Mouse (Mus musculus) ES-Bruce4 (cell line): ENCODE data around the gene Ank3. TPM values are rescaled to one million over a fixed set of nuclear protein-coding genes. Genes with fewer than 3 reads are reported as not detected.

Source experiments
- H3K27ac ChIP-seq: 2 replicates; pipeline ENCODE4 v1.5.1; 2012; ENCODE audit warnings: low read length, inconsistent platforms; ENCODE audit not compliant: insufficient read depth
- H3K27me3 ChIP-seq: 2 replicates; pipeline ENCODE4 v1.6.1; 2012; ENCODE audit warnings: mild to moderate bottlenecking, low read length, inconsistent platforms; ENCODE audit not compliant: control insufficient read depth, poor library complexity, insufficient read depth, severe bottlenecking
- H3K36me3 ChIP-seq: 2 replicates; pipeline ENCODE4 v1.6.1; 2012; ENCODE audit warnings: inconsistent platforms, mild to moderate bottlenecking, low read length, moderate library complexity; ENCODE audit not compliant: control insufficient read depth, poor library complexity, insufficient read depth, severe bottlenecking
- H3K4me1 ChIP-seq: one replicate; pipeline ENCODE4 v1.8.1; 2011; ENCODE audit warnings: low read length; ENCODE audit not compliant: control insufficient read depth, insufficient read depth
- H3K4me3 ChIP-seq: 2 replicates; pipeline ENCODE4 v1.5.1; 2011; ENCODE audit warnings: low read depth, mild to moderate bottlenecking, low read length
- H3K9ac ChIP-seq: 2 replicates; pipeline ENCODE4 v1.6.1; 2012; ENCODE audit warnings: low read depth, mild to moderate bottlenecking, inconsistent platforms; ENCODE audit not compliant: poor library complexity, severe bottlenecking
- H3K9me3 ChIP-seq: replicated peaks from 2 replicates; pipeline ENCODE4 v1.6.1; 2012; ENCODE audit warnings: mild to moderate bottlenecking, low read length, inconsistent platforms; ENCODE audit not compliant: control insufficient read depth, poor library complexity, insufficient read depth, severe bottlenecking
- CTCF ChIP-seq: IDR thresholded peaks from one replicate; pipeline ENCODE4 v1.8.1; 2011; ENCODE audit warnings: low read depth, low read length
- EP300 ChIP-seq: IDR thresholded peaks from 2 replicates; pipeline ENCODE4 v1.6.1; 2011; ENCODE audit warnings: low read depth, low read length; ENCODE audit not compliant: insufficient read depth
- POLR2A ChIP-seq: IDR thresholded peaks from one replicate; pipeline ENCODE4 v1.8.1; 2011; ENCODE audit warnings: low read length; ENCODE audit not compliant: insufficient read depth
- polyA plus RNA-seq: library from polyadenylated mRNA; stranded (reverse); fragments of >200 nt; gene quantifications from 2 replicates; pipeline ENCODE4 v1.2.4, GENCODE M21; 2011; ENCODE audit warnings: low read depth; ENCODE audit not compliant: missing spikeins, insufficient read depth, insufficient read length

The Ank3 gene
- polyA plus RNA-seq, 1 experiment: 61.0 TPM

DNA sequence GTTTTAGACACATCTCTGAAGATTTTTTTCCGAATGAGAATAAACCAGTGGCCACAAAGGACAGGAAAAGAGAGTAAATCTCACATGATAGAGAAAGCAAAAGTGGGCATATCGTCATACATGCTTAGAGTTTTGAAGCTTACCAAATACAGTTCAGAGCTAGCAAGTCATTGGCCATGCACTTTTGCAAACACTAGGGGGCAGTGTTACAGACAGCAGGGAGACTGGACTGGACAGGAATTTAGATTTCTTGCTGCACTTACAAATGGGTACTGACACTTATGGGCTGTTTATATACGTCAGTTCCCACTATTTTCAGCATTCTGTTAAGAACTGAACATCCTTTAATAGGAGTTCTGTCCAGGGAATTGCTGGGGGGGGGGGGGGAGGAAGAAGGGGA, 257.7 kb downstream of the Ank3 start:
- no peak for TF ChIP-seq EP300
- TF ChIP-seq POLR2A: no peak
- peak; percentile 40 for TF ChIP-seq CTCF
- Histone ChIP-seq H3K9me3 (no peaks in the 10 kb centered on the region), H3K27ac (no peak overlapping the region), H3K4me3 (no peak overlapping the region), H3K27me3 (no peaks in the 10 kb centered on the region), H3K4me1 (no peaks in the 10 kb centered on the region), H3K36me3 (no peaks in the 10 kb centered on the region), H3K9ac (no peak overlapping the region)

- no peaks in the 10 kb centered on the region for H3K36me3 ChIP-seq
- TF ChIP-seq EP300 (no peak), CTCF (no peak), POLR2A (no peak)
Measured at GRCm38 (mm10) chr10:69659818-69660217, 261.2 kb downstream of the Ank3 start.

DNA sequence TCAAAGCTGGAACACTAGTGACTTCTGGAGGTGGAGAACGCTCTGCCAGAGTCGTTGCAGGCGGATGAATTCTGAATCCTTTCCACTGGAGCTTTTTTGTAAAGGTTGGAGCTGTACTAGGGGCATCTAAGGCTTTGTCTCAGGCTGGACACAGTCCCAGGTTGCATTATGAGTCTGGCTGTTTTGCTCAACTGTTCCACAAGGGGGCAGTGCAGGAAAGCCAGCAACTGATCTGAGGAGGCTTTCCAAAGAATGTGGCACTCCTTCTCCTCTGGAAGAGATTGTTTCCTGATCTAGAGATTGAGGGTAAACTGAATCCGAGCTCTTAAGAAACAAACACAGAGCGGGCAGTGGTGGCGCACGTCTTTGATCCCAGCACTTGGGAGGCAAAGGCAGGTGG, 263.8 kb downstream of the Ank3 start:
- Histone ChIP-seq H3K27me3 (no peaks in the 10 kb centered on the region), H3K36me3 (no peaks in the 10 kb centered on the region), H3K4me1 (no peaks in the 10 kb centered on the region), H3K9me3 (no peaks in the 10 kb centered on the region), H3K9ac (no peak overlapping the region), H3K27ac (no peak overlapping the region), H3K4me3 (no peak overlapping the region)
- TF ChIP-seq CTCF (peak; percentile 79), EP300 (no peak), POLR2A (no peak)

More at GRCm38 (mm10) chr10:69659818-69660217, 261.2 kb downstream of the Ank3 start:
- Histone ChIP-seq H3K4me1 (no peaks in the 10 kb centered on the region), H3K27ac (no peak overlapping the region), H3K9ac (no peak overlapping the region), H3K27me3 (no peaks in the 10 kb centered on the region), H3K9me3 (no peaks in the 10 kb centered on the region), H3K4me3 (no peak overlapping the region)

- TF ChIP-seq POLR2A: no peak
- no peak for TF ChIP-seq CTCF
- no peak for TF ChIP-seq EP300
- H3K9me3 ChIP-seq: no peaks in the 10 kb centered on the region
- H3K4me3 ChIP-seq: no peak overlapping the region
- H3K4me1 ChIP-seq: no peaks in the 10 kb centered on the region
- H3K36me3 ChIP-seq: no peaks in the 10 kb centered on the region
- H3K27ac ChIP-seq: no peak overlapping the region
- no peak overlapping the region for H3K9ac ChIP-seq
- no peaks in the 10 kb centered on the region for H3K27me3 ChIP-seq
Measured at GRCm38 (mm10) chr10:69667482-69667881, 268.9 kb downstream of the Ank3 start.

DNA sequence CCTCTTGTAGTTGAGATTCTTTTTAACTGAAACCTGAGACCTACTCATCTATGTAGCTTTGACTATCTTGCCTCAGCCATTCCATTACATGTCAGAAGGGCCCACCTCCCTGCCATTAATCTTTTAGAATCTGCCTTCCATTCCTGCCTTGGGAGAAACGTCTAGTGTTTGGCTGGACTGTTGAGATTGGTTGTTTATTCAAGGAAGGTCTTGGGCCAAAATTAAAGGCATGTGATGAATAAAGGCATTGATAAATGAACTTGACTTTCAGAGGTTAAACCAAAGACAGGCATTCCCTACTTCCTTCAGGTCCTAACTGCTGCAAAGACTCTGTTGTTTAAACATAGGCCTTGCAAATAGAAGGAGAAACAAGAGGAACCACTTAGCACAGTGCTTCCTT, 271.9 kb downstream of the Ank3 start:
- no peak overlapping the region for H3K27ac ChIP-seq
- H3K4me3 ChIP-seq: no peak overlapping the region
- no peaks in the 10 kb centered on the region for H3K36me3 ChIP-seq
- TF ChIP-seq POLR2A (no peak), EP300 (no peak), CTCF (no peak)
- H3K27me3 ChIP-seq: no peaks in the 10 kb centered on the region
- H3K9me3 ChIP-seq: no peaks in the 10 kb centered on the region
- H3K9ac ChIP-seq: no peak overlapping the region
- no peaks in the 10 kb centered on the region for H3K4me1 ChIP-seq

- TF ChIP-seq CTCF (no peak), POLR2A (no peak), EP300 (no peak)
- Histone ChIP-seq H3K36me3 (no peaks in the 10 kb centered on the region), H3K27me3 (no peaks in the 10 kb centered on the region), H3K9me3 (no peaks in the 10 kb centered on the region), H3K27ac (no peak overlapping the region), H3K4me3 (no peak overlapping the region), H3K4me1 (no peaks in the 10 kb centered on the region), H3K9ac (no peak overlapping the region)
Measured at GRCm38 (mm10) chr10:69670959-69671358, 272.4 kb downstream of the Ank3 start.
